Mouse (Mus musculus): ENCODE measurements around the gene Zcrb1.

Zcrb1 gene

GRCm38 (mm10) chr15:93368558-93368957 is 29.6 kb downstream of the Zcrb1 start:
- DNase-seq: no peak

- no peak for DNase-seq
Observed at GRCm38 (mm10) chr15:93365561-93365960, 32.6 kb downstream of the Zcrb1 start.

GRCm38 (mm10) chr15:93358346-93359095 is 39.6 kb downstream of the Zcrb1 start:
- DNase-seq: no peak

GRCm38 (mm10) chr15:93340630-93341379 is 57.3 kb downstream of the Zcrb1 start:
- no peak for DNase-seq

GRCm38 (mm10) chr15:93336925-93337761 is 61.0 kb downstream of the Zcrb1 start, which contains the start of gene Yaf2:
TSS of gene Yaf2 (minus strand) at chr15:93336935.
- peak; percentile 74 to 83 for DNase-seq

GRCm38 (mm10) chr15:93336658-93336924 is 61.5 kb downstream of the Zcrb1 start:
- DNase-seq: no peak
